Mouse (Mus musculus) hindbrain, embryonic 11.5 days (tissue): ENCODE measurements around the gene St6galnac6. TPM values are rescaled to one million over a fixed set of nuclear protein-coding genes. Genes with fewer than 3 reads are reported as not detected.

Experiments used
- ATAC-seq: fragments of 200-750 bp; cut with Nextera tagmentation; 2 replicates; pipeline ENCODE4 v1.8.0; 2017; ENCODE audit warnings: mild to moderate bottlenecking, moderate TSS enrichment, moderate library complexity; ENCODE audit not compliant: low FRiP score
- DNase-seq: peaks from one replicate; pipeline ENCODE4 v3.0.0-alpha.2; 2015; ENCODE audit warnings: low spot score
- H3K27ac ChIP-seq: fragments of 300-500 bp; sonication (generic); 2 replicates; pipeline ENCODE4 v1.5.1; 2014; ENCODE audit warnings: mild to moderate bottlenecking, low read depth, low read length
- H3K27me3 ChIP-seq: fragments of 300-500 bp; sonication (generic); 2 replicates; pipeline ENCODE4 v1.6.1; 2014; ENCODE audit warnings: mild to moderate bottlenecking, low read length, moderate library complexity, mixed read lengths; ENCODE audit not compliant: control insufficient read depth, insufficient read depth
- H3K36me3 ChIP-seq: fragments of 300-500 bp; sonication (generic); 2 replicates; pipeline ENCODE4 v1.6.1; 2014; ENCODE audit warnings: mild to moderate bottlenecking, low read length, moderate library complexity, mixed read lengths; ENCODE audit not compliant: control insufficient read depth, insufficient read depth
- H3K4me1 ChIP-seq: fragments of 300-500 bp; sonication (generic); replicated peaks from 2 replicates; pipeline ENCODE4 v1.6.1; 2014; ENCODE audit warnings: low read length, mixed read lengths; ENCODE audit not compliant: control insufficient read depth, insufficient read depth
- H3K4me2 ChIP-seq: fragments of 300-500 bp; sonication (generic); replicated peaks from 2 replicates; pipeline ENCODE4 v1.6.1; 2014; ENCODE audit warnings: mild to moderate bottlenecking, low read depth, low read length
- H3K4me3 ChIP-seq: fragments of 300-500 bp; sonication (generic); 2 replicates; pipeline ENCODE4 v1.5.1; 2014; ENCODE audit warnings: low read depth, low read length
- H3K9ac ChIP-seq: fragments of 300-500 bp; sonication (generic); 2 replicates; pipeline ENCODE4 v1.6.1; 2014; ENCODE audit warnings: low read depth, low read length
- H3K9me3 ChIP-seq: fragments of 300-500 bp; sonication (generic); 2 replicates; pipeline ENCODE4 v1.6.1; 2016; ENCODE audit warnings: low read length; ENCODE audit not compliant: control insufficient read depth
- WGBS: fragments of 180-500 bp; shearing (Covaris S2); extraction: QIAGEN DNeasy Blood & Tissue Kit; methylation state at CpG from one replicate; pipeline ENCODE4 v1.1.7; 2014; 5-methylcytosine and 5-hydroxymethylcytosine counted together
- microRNA counts: library from miRNA; unstranded; fragments of <30 nt; microRNA quantifications from one replicate; lab custom pipeline; 2015
- polyA plus RNA-seq: library from polyadenylated mRNA; unstranded; fragments of >200 nt; fragmentation: Nextera tagmentation; extraction: Ambion mirVana; gene quantifications from 2 replicates; pipeline ENCODE4 v1.2.1, GENCODE M21; 2014

St6galnac6 gene
- polyA plus RNA-seq, 1 experiment from 2014 or later: 5.0 TPM

DNA sequence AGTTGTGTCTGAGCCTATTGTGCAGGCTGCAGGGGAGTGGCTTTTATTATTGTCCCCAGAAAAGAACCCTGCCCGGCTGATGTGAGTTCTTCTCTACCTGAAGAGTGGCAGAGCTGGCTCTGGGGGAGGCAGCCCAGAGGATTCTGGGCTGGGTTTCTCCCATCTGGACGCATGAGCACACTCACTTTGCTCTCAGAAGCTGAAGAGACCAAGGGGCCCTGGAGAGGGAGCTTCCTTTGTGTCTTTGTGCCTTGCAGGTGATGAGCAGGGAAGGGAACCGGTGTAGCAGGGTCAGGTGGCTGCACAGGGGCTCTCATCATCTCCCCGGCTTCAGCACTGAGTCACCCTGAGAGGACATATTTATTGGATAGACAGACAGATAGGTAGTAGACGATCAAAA lies 62.8 kb downstream of the St6galnac6 start:
- H3K36me3 ChIP-seq: no peaks in the 10 kb centered on the region
- H3K27ac ChIP-seq: no peak overlapping the region
- no peaks in the 10 kb centered on the region for H3K27me3 ChIP-seq
- no peaks in the 10 kb centered on the region for H3K4me1 ChIP-seq
- no peak overlapping the region for H3K9ac ChIP-seq
- no peak overlapping the region for H3K4me3 ChIP-seq
- no peaks in the 10 kb centered on the region for H3K9me3 ChIP-seq
- ATAC-seq: no peak
- H3K4me2 ChIP-seq: no peak overlapping the region
- 63% methylated on average over 5 of the region's 5 CpGs for WGBS
- DNase-seq: no peak

DNA sequence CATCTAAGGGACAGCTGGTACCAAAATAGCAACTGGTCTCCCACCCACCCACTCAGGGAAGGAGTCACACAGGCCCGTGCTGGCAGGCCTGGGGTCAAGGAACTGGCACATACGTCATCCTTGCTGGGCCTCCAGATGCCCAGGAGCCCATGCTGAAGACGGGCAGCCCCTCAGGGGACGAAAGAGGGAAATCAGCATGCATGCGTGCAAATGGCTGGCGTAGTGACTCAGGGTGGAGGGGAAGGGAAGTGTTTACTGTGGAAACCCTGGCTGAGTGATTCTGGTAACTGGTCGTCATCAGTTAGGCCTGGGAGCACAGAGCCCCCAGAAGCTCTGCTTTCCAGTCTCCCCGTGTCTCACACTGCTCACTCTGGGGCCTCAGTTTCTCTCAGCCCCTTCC lies 65.8 kb downstream of the St6galnac6 start:
- Histone ChIP-seq H3K9ac (no peak overlapping the region), H3K4me3 (no peak overlapping the region), H3K9me3 (no peaks in the 10 kb centered on the region), H3K27me3 (no peaks in the 10 kb centered on the region), H3K36me3 (no peaks in the 10 kb centered on the region), H3K27ac (no peak overlapping the region), H3K4me1 (no peaks in the 10 kb centered on the region), H3K4me2 (no peak overlapping the region)
- no peak for DNase-seq
- WGBS: 79% methylated on average over 8 of the region's 8 CpGs
- ATAC-seq: no peak

DNA sequence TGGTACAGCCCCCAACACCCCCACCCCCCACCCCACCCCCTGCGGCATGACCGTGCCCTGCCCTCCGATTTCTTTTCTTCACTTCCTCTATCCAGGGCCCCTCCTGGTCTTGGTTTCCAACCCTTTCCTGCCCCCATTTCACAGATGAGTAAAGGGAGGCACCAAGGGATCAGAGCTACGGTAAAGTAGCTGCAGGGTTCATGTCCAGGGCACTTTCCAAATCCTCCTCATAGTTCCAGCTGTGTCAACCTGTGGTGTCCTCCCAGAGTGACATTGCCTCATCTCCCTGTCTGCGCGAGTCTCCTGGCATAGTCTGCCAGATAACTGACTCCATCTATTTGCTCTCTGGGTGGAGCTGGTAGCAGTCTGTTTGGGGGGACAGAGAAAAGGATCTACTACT lies 66.3 kb downstream of the St6galnac6 start:
- Histone ChIP-seq H3K9ac (no peak overlapping the region), H3K4me3 (no peak overlapping the region), H3K36me3 (no peaks in the 10 kb centered on the region), H3K27me3 (no peaks in the 10 kb centered on the region), H3K4me2 (no peak overlapping the region), H3K9me3 (no peaks in the 10 kb centered on the region), H3K4me1 (no peaks in the 10 kb centered on the region), H3K27ac (no peak overlapping the region)
- no peak for DNase-seq
- 88% methylated on average over 6 of the region's 6 CpGs for WGBS
- ATAC-seq: no peak

DNA sequence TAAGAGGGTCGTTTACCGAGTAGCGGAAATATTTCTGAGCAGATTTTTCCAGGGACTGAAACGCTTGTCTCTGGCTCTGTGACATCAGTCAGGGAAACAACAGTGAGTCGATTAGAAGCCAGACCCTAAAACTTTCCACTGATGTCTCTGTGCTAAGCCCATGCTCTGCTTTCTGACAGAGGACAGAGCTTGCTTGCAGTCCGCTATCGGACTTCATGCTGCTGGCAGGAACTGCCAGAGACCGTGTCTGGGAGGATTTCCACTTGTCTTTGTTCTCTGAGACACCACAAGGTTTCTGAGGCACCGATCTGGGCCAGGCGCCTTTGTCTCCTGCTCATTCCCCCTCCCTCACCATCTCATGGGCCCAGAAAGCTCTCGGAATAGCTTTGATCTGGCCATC lies 68.3 kb downstream of the St6galnac6 start:
- no peaks in the 10 kb centered on the region for H3K27me3 ChIP-seq
- H3K4me1 ChIP-seq: no peaks in the 10 kb centered on the region
- 52% methylated on average over 11 of the region's 11 CpGs for WGBS
- DNase-seq: no peak
- H3K27ac ChIP-seq: no peak overlapping the region
- H3K4me2 ChIP-seq: no peak overlapping the region
- ATAC-seq: no peak
- no peak overlapping the region for H3K9ac ChIP-seq
- no peaks in the 10 kb centered on the region for H3K9me3 ChIP-seq
- H3K36me3 ChIP-seq: no peaks in the 10 kb centered on the region
- no peak overlapping the region for H3K4me3 ChIP-seq

DNA sequence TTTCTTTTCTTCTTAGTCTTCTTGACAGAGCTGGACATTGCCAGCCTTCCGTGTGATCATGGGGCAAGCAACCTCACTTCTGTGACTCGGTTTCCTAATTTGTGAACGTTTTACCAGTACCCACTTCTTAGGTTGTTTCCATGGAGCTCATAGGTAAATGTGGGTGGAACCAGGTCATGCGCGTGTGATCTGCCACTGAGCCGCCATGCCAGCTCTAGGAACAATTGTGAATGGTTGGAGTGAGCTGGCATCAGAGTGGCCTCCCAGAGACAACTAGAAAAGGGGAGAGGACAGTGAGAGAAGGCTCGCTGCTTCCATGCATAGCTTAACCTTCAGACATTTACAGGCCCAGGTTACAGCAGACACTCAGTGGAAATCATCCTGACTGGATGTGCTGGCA lies 68.7 kb downstream of the St6galnac6 start:
- 81% methylated on average over 7 of the region's 7 CpGs for WGBS
- H3K4me3 ChIP-seq: no peak overlapping the region
- no peaks in the 10 kb centered on the region for H3K36me3 ChIP-seq
- H3K9ac ChIP-seq: 0 out of 2 replicates have a peak overlapping the region, but pooled peaks have one; percentile 11
- no peak for DNase-seq
- H3K27me3 ChIP-seq: no peaks in the 10 kb centered on the region
- H3K9me3 ChIP-seq: no peaks in the 10 kb centered on the region
- no peak for ATAC-seq
- H3K27ac ChIP-seq: no peak overlapping the region
- no peak overlapping the region for H3K4me2 ChIP-seq
- H3K4me1 ChIP-seq: no peaks in the 10 kb centered on the region

DNA sequence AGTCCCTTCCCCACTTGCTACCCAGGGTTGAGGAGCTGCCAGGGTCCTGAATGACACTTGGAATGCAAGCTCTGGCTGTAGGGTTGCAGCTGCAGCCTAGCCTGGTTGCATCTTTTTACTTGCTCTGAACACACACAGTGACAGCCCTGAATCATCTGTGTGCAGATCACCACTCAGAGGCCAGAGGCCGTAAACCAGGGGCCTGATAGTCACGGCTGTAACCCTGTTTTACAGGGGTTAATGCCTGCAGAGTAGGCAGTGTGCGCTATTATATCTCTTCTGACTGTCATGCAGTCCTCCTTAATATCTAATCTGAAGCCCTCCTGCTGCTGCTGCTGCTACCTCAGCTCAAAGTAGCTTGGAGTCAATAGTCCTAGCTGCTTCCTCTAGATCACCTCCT lies 70.4 kb downstream of the St6galnac6 start:
- no peaks in the 10 kb centered on the region for H3K4me1 ChIP-seq
- H3K9ac ChIP-seq: no peak overlapping the region
- DNase-seq (no peak), ATAC-seq (no peak)
- no peaks in the 10 kb centered on the region for H3K27me3 ChIP-seq
- H3K9me3 ChIP-seq: no peaks in the 10 kb centered on the region
- no peaks in the 10 kb centered on the region for H3K36me3 ChIP-seq
- H3K27ac ChIP-seq: no peak overlapping the region
- H3K4me2 ChIP-seq: no peak overlapping the region
- H3K4me3 ChIP-seq: no peak overlapping the region
- 93% methylated on average over 3 of the region's 3 CpGs for WGBS

MicroRNAs encoded within 50 kb of the gene (microRNA counts, 519-probe panel; counts per million panel counts)
- not detected for microRNA mmu-miR-1954 (lab: Ali Mortazavi, UCI)

Other genes starting within 250 kb of the St6galnac6 start
- 42.4 and 49.0 TPM in 2 replicates for gene Ciz1, start 247.4 kb upstream of the St6galnac6 start, polyA plus RNA-seq
- gene Dnm1, start 246.4 kb upstream of the St6galnac6 start, polyA plus RNA-seq: 17.4 and 22.6 TPM in 2 replicates
- 62.1 and 62.7 TPM in 2 replicates for gene 1110008P14Rik, start 217.8 kb upstream of the St6galnac6 start, polyA plus RNA-seq
- gene Lcn2, start 211.5 kb upstream of the St6galnac6 start, polyA plus RNA-seq: 0.19 TPM in 1 of 2 replicates, not detected in the other
- 30.2 and 30.8 TPM in 2 replicates for gene Ptges2, start 203.8 kb upstream of the St6galnac6 start, polyA plus RNA-seq
- gene Naif1, start 149.3 kb upstream of the St6galnac6 start, polyA plus RNA-seq: 5.2 and 6.0 TPM in 2 replicates
- 19.5 and 28.4 TPM in 2 replicates for gene Slc25a25, start 148.3 kb upstream of the St6galnac6 start, polyA plus RNA-seq
- gene Fam102a, start 64.4 kb upstream of the St6galnac6 start, polyA plus RNA-seq: 9.0 and 9.2 TPM in 2 replicates
- 115 and 125 TPM in 2 replicates for gene Dpm2, start 28.9 kb upstream of the St6galnac6 start, polyA plus RNA-seq
- gene Pip5kl1, start 24.9 kb upstream of the St6galnac6 start, polyA plus RNA-seq: 2.1 and 2.6 TPM in 2 replicates
- gene 9430097D07Rik, start 24.0 kb upstream of the St6galnac6 start, polyA plus RNA-seq: 0.37 and 0.42 TPM in 2 replicates
- gene St6galnac4, start 12.6 kb upstream of the St6galnac6 start, polyA plus RNA-seq: 12.9 and 13.4 TPM in 2 replicates
- gene Ak1, start 22.0 kb downstream of the St6galnac6 start, polyA plus RNA-seq: 23.4 and 23.9 TPM in 2 replicates
- gene Eng, start 46.9 kb downstream of the St6galnac6 start, polyA plus RNA-seq: 18.1 and 23.1 TPM in 2 replicates
- 11.2 and 13.6 TPM in 2 replicates for gene Fpgs, start 104.4 kb downstream of the St6galnac6 start, polyA plus RNA-seq
- gene Cdk9, start 113.4 kb downstream of the St6galnac6 start, polyA plus RNA-seq: 77.3 and 79.9 TPM in 2 replicates
- 25.9 and 27.6 TPM in 2 replicates for gene Sh2d3c, start 121.3 kb downstream of the St6galnac6 start, polyA plus RNA-seq
- 2.3 and 3.0 TPM in 2 replicates for gene 6330409D20Rik, start 141.3 kb downstream of the St6galnac6 start, polyA plus RNA-seq
- gene Tor2a, start 157.5 kb downstream of the St6galnac6 start, polyA plus RNA-seq: 53.1 and 53.5 TPM in 2 replicates
- 0.22 and 0.34 TPM in 2 replicates for gene Ttc16, start 175.9 kb downstream of the St6galnac6 start, polyA plus RNA-seq
- 4.2 and 4.3 TPM in 2 replicates for gene Ptrh1, start 176.1 kb downstream of the St6galnac6 start, polyA plus RNA-seq
- 0.80 and 0.98 TPM in 2 replicates for gene Cfap157, start 184.7 kb downstream of the St6galnac6 start, polyA plus RNA-seq
- 62.8 and 64.7 TPM in 2 replicates for gene Stxbp1, start 247.5 kb downstream of the St6galnac6 start, polyA plus RNA-seq